Mouse (Mus musculus) central nervous system, embryonic 11.5 days (tissue): ENCODE measurements around the gene Dnaic1. TPM values are rescaled to one million over a fixed set of nuclear protein-coding genes. Genes with fewer than 3 reads are reported as not detected.

ENCODE experiments used
- polyA plus RNA-seq: library from polyadenylated mRNA; depleted of rRNA; stranded (reverse); fragments of >200 nt; gene quantifications from 2 replicates; pipeline ENCODE4 v1.2.3, GENCODE M21; 2012; rRNA removed

Gene Dnaic1
- 1.7 and 3.9 TPM in 2 replicates for polyA plus RNA-seq

DNA sequence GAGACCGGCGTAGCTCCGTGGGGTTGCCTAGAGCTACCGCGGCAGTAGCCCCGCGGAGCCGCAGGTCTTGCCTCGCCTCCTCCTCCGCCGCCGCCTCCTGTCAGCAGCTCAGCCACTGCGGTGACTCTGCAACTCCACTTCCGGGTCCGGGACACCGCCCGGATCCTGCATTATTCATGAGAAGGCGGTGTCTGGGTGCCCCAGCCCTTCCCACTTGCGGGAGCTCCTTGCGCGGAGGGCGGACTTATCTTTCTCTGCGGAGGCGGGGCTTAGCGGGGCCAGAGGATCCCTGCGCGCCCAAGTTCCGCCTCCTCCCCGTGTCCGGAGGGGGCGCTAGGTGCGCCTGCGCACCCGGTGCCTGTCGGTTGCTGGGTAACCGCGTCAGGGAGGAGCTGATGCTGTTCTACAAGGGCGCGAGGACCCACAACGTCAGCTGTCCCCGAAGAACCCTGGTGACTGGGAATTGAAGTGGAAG is at the start of gene Dnaic1, which contains the start of gene Fam219a:
TSS of gene Dnaic1 (plus strand) at position 365 of the 475 bp plus-strand sequence.
TSS of gene Fam219a (minus strand) at position 128 of the 475 bp plus-strand sequence.

DNA sequence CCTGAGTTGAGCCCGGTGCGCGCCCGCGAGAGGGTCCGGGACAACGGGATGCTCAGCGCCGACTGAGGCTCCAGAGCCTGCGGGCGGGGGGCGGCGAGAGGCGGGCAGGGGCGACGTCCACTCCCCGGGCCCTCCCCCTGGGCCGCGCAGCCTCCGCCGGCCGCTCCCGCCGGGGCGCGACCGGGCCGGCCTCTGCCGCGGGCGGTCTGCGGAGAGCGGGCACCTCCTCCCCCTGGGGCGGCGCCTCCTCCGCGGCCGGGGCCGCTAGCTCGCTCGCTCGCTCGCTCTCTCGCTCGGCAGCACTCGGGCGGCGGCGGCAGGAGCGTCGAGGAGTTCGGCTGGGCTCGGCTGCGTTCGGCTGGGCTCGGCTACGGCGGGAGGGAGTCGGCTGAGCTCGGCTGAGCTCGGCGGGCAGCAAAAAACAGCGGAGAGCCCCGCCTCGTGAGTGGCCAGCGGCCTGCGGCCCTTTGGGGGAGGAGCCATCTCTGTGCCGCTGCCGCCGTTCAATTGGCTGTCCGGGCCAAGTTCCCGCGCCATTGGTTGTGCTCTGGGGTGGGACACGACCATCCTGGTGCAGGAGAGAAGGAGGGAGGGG is 70.4 kb downstream of the Dnaic1 start, which contains the start of gene Enho:
TSS of gene Enho (minus strand) at position 412 of the 595 bp plus-strand sequence.

Other genes with a start within 250 kb of the Dnaic1 start
- 53.2 and 57.1 TPM in 2 replicates for gene Ubap1, start 220.8 kb upstream of the Dnaic1 start, polyA plus RNA-seq
- 10.1 and 10.4 TPM in 2 replicates for gene Kif24, start 104.9 kb upstream of the Dnaic1 start, polyA plus RNA-seq
- gene Nudt2, start 104.6 kb upstream of the Dnaic1 start, polyA plus RNA-seq, result 29.0 and 48.4 TPM in 2 replicates
- gene AI464131, start 66.7 kb upstream of the Dnaic1 start, polyA plus RNA-seq, result 4.5 and 5.2 TPM in 2 replicates
- gene 1110017D15Rik, start 52.4 kb upstream of the Dnaic1 start, polyA plus RNA-seq, result 3.3 and 3.7 TPM in 2 replicates
- 34.1 and 43.0 TPM in 2 replicates for gene Fam219a, start 237 bp upstream of the Dnaic1 start, polyA plus RNA-seq
- 32.8 and 37.7 TPM in 2 replicates for gene Enho, start 70.5 kb downstream of the Dnaic1 start, polyA plus RNA-seq
- gene Cntfr, start 127.3 kb downstream of the Dnaic1 start, polyA plus RNA-seq, result 69.6 and 76.5 TPM in 2 replicates
- gene Il11ra1, start 130.2 kb downstream of the Dnaic1 start, polyA plus RNA-seq, result 74.6 and 76.8 TPM in 2 replicates
- 58.6 and 86.2 TPM in 2 replicates for gene Rpp25l, start 143.8 kb downstream of the Dnaic1 start, polyA plus RNA-seq
- gene Dctn3, start 153.4 kb downstream of the Dnaic1 start, polyA plus RNA-seq, result 90.0 and 138 TPM in 2 replicates
- 0.72 and 1.1 TPM in 2 replicates for gene Arid3c, start 161.4 kb downstream of the Dnaic1 start, polyA plus RNA-seq
- 28.8 and 41.3 TPM in 2 replicates for gene Galt, start 185.5 kb downstream of the Dnaic1 start, polyA plus RNA-seq
- gene Sigmar1, start 186.4 kb downstream of the Dnaic1 start, polyA plus RNA-seq, result 51.4 and 59.4 TPM in 2 replicates
- 106 and 167 TPM in 2 replicates for gene Ccl27a, start 204.5 kb downstream of the Dnaic1 start, polyA plus RNA-seq